Mouse (Mus musculus) cerebellum, adult (tissue): Measurements from ENCODE around the gene Tmem210.
"Not testable (repeated sequence)": the region's sequence is repeated elsewhere in the genome, so short reads cannot be mapped to it uniquely, and the experiment has no call there.

Experiments used
- ATAC-seq: cut with Nextera tagmentation; 2 replicates; pipeline ENCODE4 v1.9.2; 2017; ENCODE audit warnings: mild to moderate bottlenecking, moderate library complexity, mixed read lengths; ENCODE audit not compliant: insufficient number of reproducible peaks, low FRiP score, low TSS enrichment

Tmem210 gene

DNA sequence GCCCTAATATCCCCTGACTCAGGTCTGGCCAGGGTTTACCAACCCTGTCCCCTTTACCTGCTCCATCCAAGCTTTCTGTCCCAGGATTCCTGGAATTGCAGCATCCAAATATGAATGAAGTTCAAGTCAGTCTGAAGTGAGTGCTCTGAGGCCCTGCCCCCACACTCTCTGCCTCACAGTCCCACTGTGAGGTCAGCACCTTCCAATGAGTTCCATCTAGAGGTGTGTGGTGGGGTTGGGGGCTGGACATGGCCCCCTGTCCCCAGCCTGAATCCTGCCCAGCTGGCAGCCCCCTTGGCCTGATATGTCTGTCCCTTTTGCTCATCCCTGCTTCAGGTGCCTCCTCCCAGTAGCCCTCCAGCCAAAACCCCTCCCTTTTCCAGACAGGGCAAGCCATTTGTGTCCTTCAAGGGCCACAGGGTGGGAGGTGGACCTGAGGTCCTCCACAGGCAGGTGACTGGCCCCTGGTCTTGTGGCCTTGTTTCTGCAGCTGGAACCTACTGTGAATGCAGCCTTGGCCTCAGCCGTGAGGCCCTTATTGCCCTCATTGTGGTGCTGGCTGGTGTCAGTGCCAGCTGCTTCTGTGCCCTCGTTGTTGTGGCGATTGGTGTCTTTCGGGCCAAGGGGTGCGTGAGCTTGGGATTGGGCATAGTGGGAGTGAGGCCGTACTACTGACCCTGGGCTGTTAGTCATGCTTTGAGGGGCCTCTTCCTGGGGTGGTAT, at the start of gene Tmem210:
Gene Tmem210, plus strand, starts transcription at position 219 of the 723 bp plus-strand sequence.
- no peak for ATAC-seq

DNA sequence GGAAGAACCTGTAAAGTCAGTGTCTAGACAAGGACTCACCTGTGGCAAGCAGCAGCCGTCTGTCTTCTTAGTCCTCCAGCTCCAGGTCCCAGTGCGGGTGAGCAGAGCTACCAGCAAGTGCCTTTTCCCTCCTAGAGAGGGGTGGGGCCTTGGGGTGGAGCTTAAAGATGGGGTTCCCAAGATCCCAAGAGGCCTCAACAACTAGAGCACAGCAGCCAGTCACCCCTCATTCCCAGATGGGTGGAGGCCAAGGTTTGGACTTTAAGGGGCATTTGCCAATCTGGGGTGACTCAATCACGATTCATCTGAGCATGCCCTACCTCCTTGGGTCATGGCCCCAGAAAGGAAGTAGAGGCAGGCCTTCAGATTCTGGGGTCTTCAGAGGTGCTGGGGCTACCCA, 48.2 kb upstream of the Tmem210 start:
- ATAC-seq, result no peak

DNA sequence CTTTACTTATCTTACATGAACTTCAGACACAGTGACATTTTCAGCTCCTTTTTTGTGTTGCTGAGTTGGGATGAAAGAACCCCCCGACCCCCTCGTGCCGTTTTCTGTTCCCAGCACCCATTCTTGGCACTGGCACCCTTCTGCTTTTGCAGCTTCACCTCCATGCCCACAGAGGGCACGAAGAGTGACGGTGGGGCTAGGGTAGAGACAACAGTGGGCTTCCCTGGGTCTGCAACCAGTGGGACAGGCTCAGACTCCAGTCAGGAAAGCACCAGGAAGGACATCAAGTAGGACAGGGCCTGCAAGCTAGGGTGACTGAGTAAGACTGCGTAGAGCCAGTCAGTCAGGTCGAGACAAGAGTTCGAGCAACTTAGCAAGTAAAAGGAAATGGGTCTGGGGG, 47.6 kb upstream of the Tmem210 start:
- no peak for ATAC-seq

DNA sequence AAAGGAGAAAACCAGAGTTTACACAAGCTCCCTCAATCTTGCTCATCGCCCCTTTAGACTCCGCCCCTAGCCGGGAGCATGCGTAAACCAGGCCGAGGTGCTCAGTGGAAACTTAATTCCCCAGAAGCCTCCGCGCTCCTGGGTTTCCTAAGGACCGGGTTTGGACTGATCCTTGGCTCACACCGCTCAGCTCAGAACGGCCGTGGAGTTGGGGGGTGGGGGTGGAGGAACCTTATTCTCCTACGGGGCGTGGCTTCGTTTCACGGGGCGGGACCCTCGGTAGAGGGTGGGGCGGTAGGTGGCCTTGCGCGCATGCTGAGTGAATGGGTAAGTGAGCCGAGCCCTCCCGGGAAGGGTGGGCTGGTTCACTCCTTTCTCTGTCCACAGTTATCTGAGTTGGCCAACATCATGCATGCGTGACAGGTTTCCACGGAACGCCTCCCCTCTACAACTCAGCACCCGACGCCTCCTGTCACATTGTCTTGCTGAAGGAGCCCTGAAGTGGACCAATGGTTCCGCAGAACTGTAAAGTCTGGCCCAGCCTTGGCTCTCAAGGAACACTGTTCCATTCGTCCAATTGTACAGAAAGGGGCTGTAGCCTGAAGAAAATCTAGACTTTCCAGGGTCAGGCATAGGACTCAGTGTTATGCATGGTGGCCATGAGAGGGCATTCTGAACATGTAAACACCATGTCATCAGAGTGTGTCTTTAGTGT, 47.1 kb upstream of the Tmem210 start:
- peak; percentile 64 for ATAC-seq

DNA sequence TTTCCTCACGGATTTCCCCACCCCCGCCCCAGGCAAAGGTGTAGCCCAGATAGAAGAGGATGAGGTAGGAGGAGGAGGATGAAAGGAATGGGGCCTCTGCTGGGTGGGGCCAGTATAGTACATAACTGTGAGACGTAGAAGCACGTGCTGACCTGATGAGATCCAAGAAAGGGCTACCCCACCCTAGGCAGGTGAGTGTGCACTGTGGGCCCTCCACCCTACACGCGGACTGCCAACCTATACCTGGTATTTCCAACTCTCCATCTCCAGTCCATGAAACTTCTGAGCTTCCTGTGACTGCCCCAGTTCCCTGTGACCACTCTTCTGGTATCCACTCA, 46.5 kb upstream of the Tmem210 start:
- no peak for ATAC-seq

DNA sequence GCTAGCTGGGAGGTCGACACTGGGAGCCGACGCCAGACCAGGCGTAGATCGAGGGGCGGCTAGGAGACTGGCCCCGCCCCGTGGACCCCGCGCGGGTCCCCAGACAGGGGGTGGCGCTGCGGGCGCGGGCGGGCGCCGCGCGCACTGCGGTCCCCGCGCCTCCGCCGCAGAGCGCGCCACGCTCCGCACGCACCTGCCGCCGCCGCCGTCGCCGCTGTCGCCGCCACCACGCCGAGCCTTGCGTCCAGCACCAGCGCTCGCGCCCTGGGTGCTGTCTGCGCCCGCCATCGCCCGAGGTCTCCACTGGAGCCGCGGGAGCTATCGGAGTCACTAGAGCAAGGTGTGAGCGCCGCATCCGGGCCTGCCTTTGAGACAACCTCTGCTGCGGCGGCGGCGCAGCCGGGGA, 45.8 kb upstream of the Tmem210 start, which contains the start of the genes Rnf208 and Cysrt1:
Gene Rnf208, plus strand, starts transcription at position 155 of the 406 bp plus-strand sequence.
Gene Cysrt1, minus strand, starts transcription at position 352 of the 406 bp plus-strand sequence.
- no peak for ATAC-seq

DNA sequence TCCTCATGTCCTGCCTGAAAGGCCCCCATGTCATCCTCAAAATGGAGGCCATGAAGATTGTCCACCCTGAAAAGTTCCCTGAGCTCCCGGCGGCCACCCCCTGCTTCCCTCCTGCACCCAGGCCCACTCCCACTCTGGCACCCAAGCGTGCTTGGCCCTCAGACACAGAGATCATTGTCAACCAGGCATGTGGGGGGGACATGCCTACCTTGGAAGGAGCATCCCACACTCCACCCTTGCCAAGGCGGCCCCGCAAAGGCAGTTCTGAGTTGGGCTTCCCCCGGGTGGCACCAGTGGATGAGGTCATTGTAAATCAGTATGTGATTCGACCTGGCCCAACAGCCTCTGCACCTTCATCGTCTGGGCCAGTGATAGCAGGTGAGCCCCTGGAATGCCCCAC, 44.6 kb upstream of the Tmem210 start:
- ATAC-seq, result no peak

DNA sequence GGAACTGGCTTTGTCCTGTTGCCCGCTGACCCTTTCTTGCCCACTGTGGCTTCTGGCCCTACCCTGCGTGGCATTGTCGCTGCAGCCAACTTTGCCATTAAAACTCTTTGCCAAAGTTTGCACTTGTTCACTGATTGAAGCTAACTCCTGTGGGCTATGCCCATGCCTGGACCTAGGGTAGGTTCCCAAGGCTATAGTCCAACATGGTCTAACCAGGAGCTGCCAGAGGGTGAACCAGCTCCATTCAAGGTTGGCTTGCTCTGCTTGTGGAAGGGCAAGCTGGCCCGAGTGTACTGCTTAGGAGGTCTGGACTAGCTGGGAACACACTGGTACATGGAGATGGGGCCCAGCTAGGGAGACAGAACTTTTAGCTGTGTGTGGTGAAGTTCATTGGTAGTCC, 43.8 kb upstream of the Tmem210 start:
- ATAC-seq, result no peak

DNA sequence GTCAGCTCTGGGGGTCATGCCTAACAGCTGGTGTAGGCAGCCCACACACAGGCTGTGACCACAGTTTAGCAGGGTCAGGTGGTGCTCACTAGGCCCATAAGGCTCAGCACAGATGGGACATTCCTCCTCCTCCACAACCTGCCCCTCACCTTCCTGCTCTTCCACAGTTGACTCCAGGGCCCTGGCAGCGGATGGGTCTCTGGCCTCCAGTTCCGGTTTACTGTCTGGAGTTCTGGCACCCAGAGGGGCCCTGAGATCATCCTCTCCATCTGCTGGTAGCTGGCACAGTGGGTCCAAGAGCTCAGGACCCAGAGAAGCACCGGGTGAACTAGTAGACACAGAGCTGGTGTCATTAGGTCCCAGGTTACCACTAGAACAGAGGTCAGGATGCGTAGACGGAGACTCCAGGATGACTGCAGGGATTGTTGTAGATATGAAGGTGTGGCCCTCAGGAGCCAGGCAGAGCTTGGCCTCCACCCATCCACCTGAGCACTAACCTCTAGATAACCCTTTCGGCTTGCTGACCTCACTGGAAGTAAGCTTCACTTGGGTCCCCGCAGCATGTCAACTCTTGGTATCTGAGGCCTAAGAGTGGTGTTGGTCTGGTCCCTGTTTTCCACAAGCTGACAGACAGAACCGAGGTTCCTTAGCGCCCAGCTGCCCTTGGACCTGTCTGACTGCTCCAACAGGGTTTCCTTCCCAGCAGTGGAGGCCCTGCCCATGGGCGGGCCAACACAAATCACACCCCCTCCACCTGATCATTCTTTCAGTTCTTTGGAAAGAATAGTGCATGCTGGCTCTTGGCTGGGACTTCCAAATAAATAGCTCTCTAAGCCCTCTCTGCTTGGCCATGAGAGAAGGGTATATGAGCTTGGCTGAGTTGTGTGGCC, 41.5 kb upstream of the Tmem210 start, which contains the start of gene AL732309.1:
Gene AL732309.1, minus strand, starts transcription at position 681 of the 890 bp plus-strand sequence.
- peak; percentile 38; the same call in 1 of the 2 replicates for ATAC-seq

DNA sequence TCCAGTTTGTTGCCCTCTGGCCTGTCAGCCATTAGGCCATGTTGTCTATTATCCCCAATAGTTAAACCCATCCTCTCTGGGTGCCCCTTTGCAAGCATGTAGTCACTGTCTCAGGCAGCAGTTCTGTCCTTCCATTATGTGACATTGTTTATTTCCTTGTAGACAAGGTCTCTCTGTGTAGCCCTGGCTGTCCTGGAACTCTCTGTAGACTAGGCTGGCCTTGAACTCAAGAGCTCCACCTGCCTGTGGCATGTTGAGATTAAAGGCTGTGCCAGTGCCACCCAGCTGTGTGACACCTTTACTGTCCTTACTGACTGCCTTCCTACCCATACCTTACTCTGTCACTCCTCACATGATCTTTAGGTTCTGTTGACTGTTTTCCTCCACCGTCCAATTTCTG, 35.6 kb upstream of the Tmem210 start:
- no peak for ATAC-seq

DNA sequence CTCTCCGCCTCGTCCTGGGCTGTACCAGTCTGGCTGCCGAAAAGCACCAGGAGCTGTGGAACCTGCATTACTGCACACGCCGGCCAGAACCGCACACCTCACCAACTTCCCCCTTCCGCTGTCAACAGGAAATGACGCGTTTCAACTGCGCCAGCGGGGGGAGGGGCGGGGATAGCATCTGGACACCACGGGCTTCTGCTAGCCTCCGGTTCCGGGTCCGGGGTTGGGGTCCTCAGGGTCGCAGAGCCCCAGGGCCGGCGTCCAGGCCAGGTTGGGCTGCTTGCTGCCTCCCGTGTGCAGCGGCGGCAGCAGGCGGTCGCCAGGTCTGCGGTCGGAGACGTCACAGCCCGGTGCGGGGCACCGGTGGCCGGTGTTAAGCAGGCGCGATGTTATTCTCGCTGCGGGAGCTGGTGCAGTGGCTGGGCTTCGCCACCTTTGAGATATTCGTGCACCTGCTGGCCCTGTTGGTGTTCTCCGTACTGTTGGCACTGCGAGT, 32.6 kb upstream of the Tmem210 start, which contains the start of gene Tmem203:
Gene Tmem203, plus strand, starts transcription at position 156 of the 496 bp plus-strand sequence.
- peak; percentile 83; the same call in 1 of the 2 replicates for ATAC-seq

DNA sequence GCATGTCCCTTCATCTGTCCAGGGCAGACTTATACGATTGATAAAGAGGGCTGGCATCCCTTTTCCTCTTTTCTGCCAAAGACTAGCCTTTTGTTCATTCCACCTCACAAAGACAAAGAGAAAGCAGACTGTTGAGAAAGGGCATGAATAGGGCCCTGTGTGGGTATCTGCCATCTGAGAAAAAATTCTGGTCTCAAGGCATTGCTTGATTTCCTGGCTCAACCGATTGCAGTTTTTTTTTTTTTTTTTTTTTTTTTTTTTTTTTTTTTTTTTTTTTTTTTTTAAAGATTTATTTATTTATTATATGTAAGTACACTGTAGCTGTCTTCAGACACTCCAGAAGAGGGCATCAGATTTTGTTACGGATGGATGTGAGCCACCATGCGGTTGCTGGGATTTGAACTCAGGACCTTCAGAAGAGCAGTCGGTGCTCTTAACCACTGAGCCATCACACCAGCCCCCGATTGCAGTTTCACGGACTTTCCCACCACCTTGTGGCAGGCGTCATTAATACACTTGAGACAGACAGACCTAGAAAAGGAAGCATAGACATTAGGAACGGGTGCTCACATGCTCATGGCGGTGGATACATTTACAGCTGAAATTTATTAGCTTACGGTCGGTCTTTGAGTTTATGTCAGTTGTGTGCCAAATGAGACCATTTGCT, 31.4 kb upstream of the Tmem210 start:
- ATAC-seq, result not testable (repeated sequence)

DNA sequence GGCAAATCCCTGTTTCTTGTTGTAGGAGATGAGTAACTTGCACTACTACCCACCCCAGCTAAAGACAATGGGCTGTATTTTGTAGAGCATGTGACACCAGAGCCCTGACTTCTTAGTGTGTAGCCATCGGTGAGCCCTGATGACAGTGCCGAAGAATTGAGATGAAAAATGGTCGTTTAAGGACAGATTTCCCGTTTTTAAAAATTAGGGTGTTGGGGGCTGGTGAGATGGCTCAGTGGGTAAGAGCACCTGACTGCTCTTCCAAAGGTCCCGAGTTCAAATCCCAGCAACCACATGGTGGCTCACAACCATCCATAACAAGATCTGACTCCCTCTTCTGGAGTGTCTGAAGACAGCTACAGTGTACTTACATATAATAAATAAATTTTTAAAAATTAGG, 30.7 kb upstream of the Tmem210 start:
- not testable (repeated sequence) for ATAC-seq

DNA sequence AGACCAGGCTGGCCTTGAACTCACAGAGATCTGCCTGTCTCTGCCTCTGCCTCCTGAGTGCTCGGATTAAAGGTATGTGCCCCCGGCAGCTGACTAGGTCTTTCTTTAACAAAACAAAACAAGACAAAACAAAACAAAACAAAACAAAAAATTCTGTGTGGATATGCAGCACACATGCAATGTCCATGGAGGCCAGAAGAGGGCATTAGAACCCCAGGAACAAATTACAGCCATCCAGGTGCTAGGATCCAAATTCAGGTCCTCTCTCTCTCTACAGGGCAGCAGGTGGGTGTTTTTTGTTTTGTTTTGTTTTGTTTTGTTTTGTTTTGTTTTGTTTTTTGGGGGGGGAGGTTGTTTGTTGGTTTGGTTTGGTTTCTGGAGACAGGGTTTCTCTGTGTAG, 29.1 kb upstream of the Tmem210 start:
- ATAC-seq, result no peak

DNA sequence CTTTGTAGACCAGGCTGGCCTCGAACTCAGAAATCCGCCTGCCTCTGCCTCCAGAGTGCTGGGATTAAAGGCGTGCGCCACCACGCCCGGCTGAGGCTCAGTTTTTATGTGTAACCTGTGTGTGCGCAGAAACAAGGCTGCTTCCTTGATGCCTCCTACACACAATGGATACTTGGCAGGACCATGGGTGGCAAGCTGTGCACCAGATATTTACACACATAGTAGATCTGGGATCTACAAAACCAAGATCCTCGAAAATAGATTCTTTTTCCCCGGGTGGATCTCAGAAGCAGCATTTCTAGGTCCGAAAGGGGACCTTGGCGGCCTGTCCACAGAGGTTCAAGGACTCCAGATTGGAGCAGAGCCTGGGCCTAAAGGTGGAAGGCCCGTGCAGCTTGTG, 26.1 kb upstream of the Tmem210 start:
- ATAC-seq, result no peak

DNA sequence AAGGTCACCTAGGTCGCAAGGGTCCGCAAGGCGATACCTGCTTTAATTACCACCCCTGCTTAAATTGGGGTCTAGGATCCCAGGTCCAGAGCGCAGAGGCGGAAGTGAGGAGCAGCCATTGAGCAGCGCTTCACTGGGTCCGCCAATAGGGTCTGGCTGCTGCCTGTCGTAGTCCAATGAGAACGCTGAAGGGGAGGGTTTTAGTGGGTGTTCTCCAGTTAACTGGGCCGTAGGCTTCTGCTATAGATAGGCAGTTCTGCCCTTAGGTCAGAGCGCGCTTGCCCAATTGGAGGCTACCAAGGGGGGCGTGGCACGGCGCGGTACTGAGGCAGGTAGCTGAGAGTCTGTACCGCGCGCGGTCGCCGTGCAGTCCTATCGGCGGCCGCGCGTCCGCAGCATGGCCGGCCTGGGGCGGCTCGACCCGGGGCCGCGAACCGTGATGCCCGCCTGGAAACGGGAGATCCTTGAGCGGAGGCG, 25.6 kb upstream of the Tmem210 start, which contains the start of gene Tprn:
Gene Tprn, plus strand, starts transcription at position 328 of the 477 bp plus-strand sequence.
- ATAC-seq, result peak; percentile 88

DNA sequence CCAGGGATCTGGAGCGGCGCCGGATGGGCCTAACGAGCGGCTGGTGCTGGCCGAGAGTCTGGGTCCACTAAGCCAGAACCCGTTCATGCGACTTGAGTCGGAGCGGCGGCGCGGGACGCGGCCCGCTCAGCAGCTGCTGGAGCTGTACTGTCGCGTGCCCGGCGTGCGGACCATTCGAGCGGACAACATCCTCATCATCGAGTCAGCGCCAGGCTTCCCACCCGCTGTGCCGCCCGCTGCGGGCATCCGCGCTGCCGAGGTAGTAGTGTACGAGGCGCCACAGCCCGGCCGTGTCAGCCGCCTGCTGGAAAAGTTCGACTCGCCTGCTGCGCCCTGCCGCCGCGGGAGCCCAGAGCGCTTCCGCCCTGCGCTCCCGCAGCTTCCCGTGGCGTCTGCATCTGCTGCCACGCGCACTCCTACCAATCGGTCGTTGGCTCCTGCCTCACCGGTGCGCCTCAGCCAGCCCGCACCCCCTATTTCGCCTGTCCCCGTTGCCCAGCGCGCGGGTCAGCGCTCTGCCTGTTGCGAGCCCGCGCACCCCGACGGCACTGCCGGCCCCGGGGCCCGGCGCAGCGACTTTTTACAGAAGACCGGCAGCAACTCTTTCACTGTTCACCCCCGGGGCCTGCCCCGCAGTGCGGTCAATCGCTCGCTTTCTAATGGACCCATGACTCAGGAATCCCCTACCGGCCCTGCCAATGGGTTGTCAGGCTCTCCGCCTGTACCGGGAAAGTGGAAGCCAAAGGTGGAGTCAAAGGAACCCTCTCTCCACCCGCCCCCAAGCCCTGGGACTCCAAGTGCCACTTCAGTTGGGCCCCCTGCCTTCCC, 24.9 kb upstream of the Tmem210 start:
- no peak for ATAC-seq

DNA sequence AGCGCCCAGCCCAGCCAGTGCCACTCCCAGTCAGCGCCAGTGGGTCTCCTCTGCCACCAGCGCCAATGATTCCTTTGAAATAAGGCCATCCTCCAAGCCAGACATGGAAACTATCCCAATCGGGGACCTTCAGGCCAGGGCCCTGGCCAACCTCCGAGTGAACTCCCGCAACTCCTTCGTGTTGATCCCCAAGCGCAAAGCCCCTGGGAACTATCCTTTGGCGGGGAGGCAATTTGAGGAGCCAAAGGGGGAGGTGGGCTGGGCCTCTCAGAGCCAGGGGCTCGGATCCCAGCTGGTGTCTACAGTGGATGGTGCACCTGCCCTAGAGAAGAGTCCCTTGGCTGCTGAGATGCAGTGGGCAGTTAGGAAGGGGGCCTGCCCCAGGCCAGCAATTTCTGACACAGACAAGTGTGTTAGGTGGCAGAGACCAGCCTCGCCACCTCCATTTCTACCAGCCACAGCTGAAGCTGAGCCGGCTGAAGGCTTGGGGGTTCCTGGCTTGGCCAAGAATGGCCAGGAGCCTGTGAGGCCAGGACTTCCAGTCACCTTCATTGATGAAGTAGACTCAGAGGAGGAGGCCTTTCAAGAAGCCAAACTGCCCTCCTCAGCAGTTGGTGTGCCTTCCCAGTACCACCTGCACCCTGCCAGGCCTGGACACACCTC, 24.2 kb upstream of the Tmem210 start:
- no peak for ATAC-seq
